Mouse (Mus musculus) thymus, adult 2 months (tissue): Measurements from ENCODE around the gene Cdc14b. TPM values are rescaled to one million over a fixed set of nuclear protein-coding genes. Genes with fewer than 3 reads are reported as not detected.

ENCODE experiments used
- DNase-seq: peaks from one replicate; pipeline ENCODE4 v3.0.0; 2021
- H3K27ac ChIP-seq: fragments of 200-500 bp; 2 replicates; pipeline ENCODE4 v1.5.1; 2012; ENCODE audit warnings: low read length, control low read depth; ENCODE audit not compliant: control insufficient read depth, insufficient read depth
- H3K27me3 ChIP-seq: fragments of 200-500 bp; 2 replicates; pipeline ENCODE4 v1.6.1; 2012; ENCODE audit warnings: mild to moderate bottlenecking, low read length, moderate library complexity, mixed read lengths; ENCODE audit not compliant: control insufficient read depth, insufficient read depth
- H3K36me3 ChIP-seq: fragments of 200-500 bp; 2 replicates; pipeline ENCODE4 v1.6.1; 2012; ENCODE audit warnings: mild to moderate bottlenecking, low read length, moderate library complexity; ENCODE audit not compliant: control insufficient read depth, insufficient read depth
- H3K4me1 ChIP-seq: fragments of 200-500 bp; replicated peaks from 2 replicates; pipeline ENCODE4 v1.6.1; 2012; ENCODE audit warnings: low read length; ENCODE audit not compliant: control insufficient read depth, insufficient read depth
- H3K4me3 ChIP-seq: fragments of 200-500 bp; 2 replicates; pipeline ENCODE4 v1.5.1; 2012; ENCODE audit warnings: mild to moderate bottlenecking, low read length, control low read depth, moderate library complexity; ENCODE audit not compliant: control insufficient read depth, insufficient read depth
- CTCF ChIP-seq: fragments of 200-500 bp; IDR thresholded peaks from 2 replicates; pipeline ENCODE4 v1.5.1; 2012; ENCODE audit warnings: mild to moderate bottlenecking, control low read depth, low read length, moderate library complexity, borderline replicate concordance; ENCODE audit not compliant: control insufficient read depth, poor library complexity, insufficient read depth; ENCODE audit errors: extremely low read depth
- POLR2A ChIP-seq: fragments of 200-500 bp; IDR thresholded peaks from 2 replicates; pipeline ENCODE4 v1.6.1; 2012; ENCODE audit warnings: mild to moderate bottlenecking, low read length, control low read depth, moderate library complexity; ENCODE audit not compliant: control insufficient read depth, poor library complexity, insufficient read depth; ENCODE audit errors: extremely low read depth
- WGBS: fragments of 180-500 bp; shearing (Covaris S2); methylation state at CpG from one replicate; pipeline ENCODE4 v1.1.7; 2018; 5-methylcytosine and 5-hydroxymethylcytosine counted together
- polyA plus RNA-seq: library from polyadenylated mRNA; depleted of rRNA; stranded (reverse); fragments of >200 nt; gene quantifications from 2 replicates; pipeline ENCODE4 v1.2.3, GENCODE M21; 2012; rRNA removed

Gene Cdc14b
- 3.2 and 4.7 TPM in 2 replicates for polyA plus RNA-seq

- H3K27ac ChIP-seq, result no peak within 1 kb of the TSS
- WGBS, result 4% methylated on average over 57 of the region's 57 CpGs
- peaks cover 16% of the 10 kb centered on the region for H3K4me1 ChIP-seq
- TF ChIP-seq CTCF (no peak), POLR2A (no peak)
- H3K4me3 ChIP-seq, result peak within 1 kb of the TSS; percentile 45
- H3K27me3 ChIP-seq, result peaks cover 17% of the 10 kb centered on the region; the same call in 1 of the 2 replicates
- no peaks in the 10 kb centered on the region for H3K36me3 ChIP-seq
- peak; percentile 69 for DNase-seq
These were observed at the start of gene Cdc14b for GRCm38 (mm10) chr13:64274879-64275753. Gene Cdc14b (minus strand): TSS chr13:64275290.

GRCm38 (mm10) chr13:64322561-64323281 lies 47.6 kb upstream of the Cdc14b start:
- WGBS, result 93% methylated on average over 8 of the region's 8 CpGs
- TF ChIP-seq POLR2A (no peak), CTCF (no peak)
- Histone ChIP-seq H3K27me3 (no peaks in the 10 kb centered on the region), H3K4me1 (no peaks in the 10 kb centered on the region), H3K36me3 (no peaks in the 10 kb centered on the region), H3K4me3 (no peak overlapping the region), H3K27ac (no peak overlapping the region)
- no peak for DNase-seq

GRCm38 (mm10) chr13:64320334-64320733 lies 45.2 kb upstream of the Cdc14b start:
- H3K4me1 ChIP-seq, result no peaks in the 10 kb centered on the region
- no peaks in the 10 kb centered on the region for H3K27me3 ChIP-seq
- 69% methylated on average over 8 of the region's 8 CpGs for WGBS
- no peaks in the 10 kb centered on the region for H3K36me3 ChIP-seq
- TF ChIP-seq CTCF, result no peak
- no peak for TF ChIP-seq POLR2A
- H3K4me3 ChIP-seq, result no peak overlapping the region
- H3K27ac ChIP-seq, result no peak overlapping the region
- no peak for DNase-seq

GRCm38 (mm10) chr13:64319782-64320181 lies 44.7 kb upstream of the Cdc14b start:
- Histone ChIP-seq H3K4me1 (no peaks in the 10 kb centered on the region), H3K4me3 (no peak overlapping the region), H3K27ac (no peak overlapping the region), H3K36me3 (no peaks in the 10 kb centered on the region), H3K27me3 (no peaks in the 10 kb centered on the region)
- TF ChIP-seq POLR2A (no peak), CTCF (no peak)
- DNase-seq, result no peak

- no peak for DNase-seq
- Histone ChIP-seq H3K4me1 (no peaks in the 10 kb centered on the region), H3K36me3 (no peaks in the 10 kb centered on the region), H3K27ac (no peak overlapping the region), H3K4me3 (no peak overlapping the region), H3K27me3 (no peaks in the 10 kb centered on the region)
- 91% methylated on average over 2 of the region's 2 CpGs for WGBS
- TF ChIP-seq POLR2A (no peak), CTCF (no peak)
These were observed 43.3 kb upstream of the Cdc14b start for GRCm38 (mm10) chr13:64318355-64318754.

- DNase-seq, result peak; percentile 35
- Histone ChIP-seq H3K4me3 (no peak overlapping the region), H3K36me3 (no peaks in the 10 kb centered on the region), H3K27ac (no peak overlapping the region), H3K4me1 (0 out of 2 replicates have a peak, but pooled peaks cover under 1% of the 10 kb centered on the region), H3K27me3 (no peaks in the 10 kb centered on the region)
- WGBS, result 2% methylated on average over 3 of the region's 3 CpGs
- no peak for TF ChIP-seq POLR2A
- no peak for TF ChIP-seq CTCF
These were observed 40.5 kb upstream of the Cdc14b start for GRCm38 (mm10) chr13:64315483-64316050.
